Mouse (Mus musculus) heart, postnatal 0 days (tissue): Measurements from ENCODE around the gene Cldn12. TPM values are rescaled to one million over a fixed set of nuclear protein-coding genes. Genes with fewer than 3 reads are reported as not detected.

ENCODE experiments used
- ATAC-seq: fragments of 200-750 bp; cut with Nextera tagmentation; 2 replicates; pipeline ENCODE4 v1.8.0; 2017; ENCODE audit warnings: low read depth, moderate number of reproducible peaks, moderate library complexity; ENCODE audit not compliant: insufficient read depth
- DNase-seq: peaks from one replicate; pipeline ENCODE4 v3.0.0-alpha.2; 2016; ENCODE audit warnings: low spot score
- H3K27ac ChIP-seq: fragments of 300-500 bp; sonication (generic); 2 replicates; pipeline ENCODE4 v1.5.1; 2014; ENCODE audit warnings: low read depth, mild to moderate bottlenecking
- H3K27me3 ChIP-seq: fragments of 300-500 bp; sonication (generic); 2 replicates; pipeline ENCODE4 v1.6.1; 2014; ENCODE audit warnings: low read length, mixed read lengths; ENCODE audit not compliant: control insufficient read depth, insufficient read depth
- H3K36me3 ChIP-seq: fragments of 300-500 bp; sonication (generic); replicated peaks from 2 replicates; pipeline ENCODE4 v1.6.1; 2014; ENCODE audit warnings: low read length, mixed read lengths; ENCODE audit not compliant: control insufficient read depth, insufficient read depth
- H3K4me1 ChIP-seq: fragments of 300-500 bp; sonication (generic); 2 replicates; pipeline ENCODE4 v1.6.1; 2014; ENCODE audit warnings: antibody characterized with exemption; ENCODE audit not compliant: control insufficient read depth, insufficient read depth
- H3K4me2 ChIP-seq: fragments of 300-500 bp; sonication (generic); 2 replicates; pipeline ENCODE4 v1.6.1; 2014; ENCODE audit warnings: low read depth, mild to moderate bottlenecking, low read length, moderate library complexity
- H3K4me3 ChIP-seq: fragments of 300-500 bp; sonication (generic); 2 replicates; pipeline ENCODE4 v1.5.1; 2014; ENCODE audit warnings: low read depth, low read length
- H3K9ac ChIP-seq: fragments of 300-500 bp; sonication (generic); replicated peaks from 2 replicates; pipeline ENCODE4 v1.6.1; 2014; ENCODE audit warnings: low read depth, low read length, mixed read lengths
- H3K9me3 ChIP-seq: fragments of 300-500 bp; sonication (generic); replicated peaks from 2 replicates; pipeline ENCODE4 v1.6.1; 2016; ENCODE audit warnings: low read length; ENCODE audit not compliant: control insufficient read depth
- CTCF ChIP-seq: IDR thresholded peaks from 2 replicates; pipeline ENCODE4 v1.5.1; 2016; ENCODE audit warnings: antibody characterized with exemption, control low read depth, low read depth
- EP300 ChIP-seq: IDR thresholded peaks from 2 replicates; pipeline ENCODE4 v1.6.1; 2016; ENCODE audit warnings: antibody characterized with exemption, low read depth
- whole genome bisulfite sequencing: fragments of 180-500 bp; shearing (Covaris S2); extraction: QIAGEN DNeasy Blood & Tissue Kit; methylation state at CpG from one replicate; pipeline ENCODE4 v1.1.7; 2014; 5-methylcytosine and 5-hydroxymethylcytosine counted together
- polyA plus RNA-seq: library from polyadenylated mRNA; unstranded; fragments of >200 nt; fragmentation: Nextera tagmentation; extraction: Ambion mirVana; gene quantifications from 2 replicates; pipeline ENCODE4 v1.2.1, GENCODE M21; 2015
- total RNA-seq: library from RNA; depleted of rRNA; stranded (reverse); fragments of >200 nt; gene quantifications from 2 replicates; pipeline ENCODE4 v1.2.3, GENCODE M21; 2014; ENCODE audit warnings: low replicate concordance

Cldn12 gene
- total and polyA plus RNA-seq, 2 experiments from 2014 or later: 12.6 to 16.8 TPM

DNA sequence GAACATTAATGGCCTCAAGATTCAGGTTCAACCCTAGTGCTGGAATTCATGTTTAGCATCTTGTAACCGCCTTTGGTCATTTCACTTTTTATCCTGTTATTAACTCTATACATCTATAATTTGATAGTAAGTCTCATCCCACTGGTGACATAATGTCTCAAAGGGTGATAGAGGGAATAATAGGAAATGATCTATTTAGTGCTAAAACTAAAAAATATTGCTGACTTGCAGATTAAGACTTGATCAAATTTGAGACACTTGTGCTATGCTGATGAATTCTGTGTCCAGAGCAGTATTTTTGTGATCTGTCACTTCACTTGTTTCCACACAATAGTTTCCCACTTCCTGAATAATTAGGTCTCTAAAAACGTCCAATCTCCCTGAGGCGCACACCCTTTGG, 3.4 kb downstream of the Cldn12 start:
- TF ChIP-seq EP300 (no peak), CTCF (no peak)
- Histone ChIP-seq H3K9me3 (no peaks in the 10 kb centered on the region), H3K9ac (no peak overlapping the region), H3K4me2 (no peak overlapping the region), H3K36me3 (peaks cover 25% of the 10 kb centered on the region), H3K27me3 (no peaks in the 10 kb centered on the region), H3K4me1 (peaks cover 6% of the 10 kb centered on the region), H3K27ac (no peak overlapping the region), H3K4me3 (no peak overlapping the region)
- ATAC-seq: no peak
- WGBS: 80% methylated on average over 3 of the region's 3 CpGs
- no peak for DNase-seq

DNA sequence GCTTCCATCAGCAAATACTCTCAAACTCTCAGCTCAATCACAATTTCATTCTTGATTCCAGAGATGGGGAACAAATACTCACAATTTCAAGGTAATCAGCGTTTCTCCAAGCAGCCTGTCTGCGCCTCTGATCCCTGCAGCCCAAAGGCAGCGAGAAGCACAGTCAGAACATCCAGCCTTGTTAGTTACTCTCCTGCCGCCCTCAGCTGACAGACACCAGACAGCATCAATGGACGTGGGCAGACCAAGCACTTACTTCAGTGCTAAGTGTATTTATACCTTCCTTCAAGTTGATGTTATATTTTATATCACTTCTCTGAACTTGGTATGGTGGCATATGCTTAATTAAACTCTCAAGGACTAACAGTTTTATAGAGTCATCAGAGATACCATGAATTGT, 3.8 kb downstream of the Cldn12 start:
- Histone ChIP-seq H3K4me2 (no peak overlapping the region), H3K9ac (no peak overlapping the region), H3K36me3 (peaks cover 25% of the 10 kb centered on the region), H3K4me1 (peaks cover 6% of the 10 kb centered on the region), H3K27ac (0 out of 2 replicates have a peak overlapping the region, but pooled peaks have one; percentile 8), H3K9me3 (no peaks in the 10 kb centered on the region), H3K27me3 (no peaks in the 10 kb centered on the region), H3K4me3 (no peak overlapping the region)
- no peak for ATAC-seq
- 45% methylated on average over 5 of the region's 5 CpGs for WGBS
- TF ChIP-seq CTCF (no peak), EP300 (no peak)
- DNase-seq: no peak

DNA sequence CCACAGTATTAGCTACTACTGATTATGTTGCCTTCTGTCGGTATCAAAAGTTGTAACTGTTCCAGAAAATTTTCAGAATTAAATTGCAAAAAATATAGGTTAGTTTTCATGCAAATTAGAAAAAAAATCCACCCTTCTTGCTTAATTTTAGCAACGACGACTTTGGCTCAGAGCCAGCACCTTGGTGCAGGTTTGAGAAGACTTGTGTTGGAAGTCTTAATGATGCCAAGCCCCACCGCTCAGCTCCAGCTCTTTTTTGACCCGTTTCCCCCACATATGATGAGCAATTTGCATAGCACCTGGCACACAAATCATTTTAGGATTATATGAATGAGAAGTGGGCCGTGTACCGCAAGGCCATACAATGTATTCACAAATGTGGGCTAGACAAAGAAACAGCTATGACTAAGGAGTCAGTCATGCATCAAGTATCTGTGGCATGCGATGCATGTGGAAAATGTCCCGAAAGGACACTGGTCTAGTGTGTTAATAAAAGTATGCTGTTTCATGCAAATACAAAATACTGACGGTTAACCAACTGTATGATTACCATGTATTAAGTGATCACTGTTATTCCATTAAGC, 4.4 kb downstream of the Cldn12 start:
- TF ChIP-seq CTCF: no peak
- no peak for TF ChIP-seq EP300
- H3K27me3 ChIP-seq: no peaks in the 10 kb centered on the region
- no peaks in the 10 kb centered on the region for H3K9me3 ChIP-seq
- WGBS: 51% methylated on average over 10 of the region's 10 CpGs
- no peak overlapping the region for H3K4me3 ChIP-seq
- DNase-seq: no peak
- ATAC-seq: no peak
- no peak overlapping the region for H3K9ac ChIP-seq
- H3K4me1 ChIP-seq: peaks cover 6% of the 10 kb centered on the region
- H3K36me3 ChIP-seq: peaks cover 25% of the 10 kb centered on the region
- no peak overlapping the region for H3K27ac ChIP-seq
- no peak overlapping the region for H3K4me2 ChIP-seq

DNA sequence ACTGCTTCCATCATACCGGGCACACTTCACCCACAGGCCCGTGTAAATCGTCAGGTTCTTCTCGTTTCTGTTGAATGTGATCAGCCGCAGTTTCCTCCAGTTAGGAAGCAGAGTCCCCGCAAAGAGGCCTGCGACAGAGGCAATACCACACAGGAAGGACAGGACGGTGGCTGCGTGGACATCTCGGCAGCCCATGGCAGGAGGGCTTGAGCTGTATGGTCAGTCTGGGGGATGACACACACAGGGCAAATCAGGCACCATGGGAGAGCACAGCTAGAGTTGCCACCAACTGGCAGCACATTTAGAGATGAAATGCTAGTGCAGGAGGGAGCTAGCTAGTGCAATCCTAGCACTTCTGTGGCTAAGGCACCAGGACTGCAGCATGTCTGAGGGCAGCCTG, 6.5 kb downstream of the Cldn12 start:
- Histone ChIP-seq H3K4me1 (peaks cover 6% of the 10 kb centered on the region), H3K9me3 (no peaks in the 10 kb centered on the region), H3K27me3 (no peaks in the 10 kb centered on the region), H3K9ac (no peak overlapping the region), H3K36me3 (peaks cover 29% of the 10 kb centered on the region), H3K4me2 (no peak overlapping the region), H3K4me3 (no peak overlapping the region), H3K27ac (no peak overlapping the region)
- no peak for DNase-seq
- WGBS: 85% methylated on average over 10 of the region's 10 CpGs
- TF ChIP-seq CTCF (no peak), EP300 (no peak)
- no peak for ATAC-seq

DNA sequence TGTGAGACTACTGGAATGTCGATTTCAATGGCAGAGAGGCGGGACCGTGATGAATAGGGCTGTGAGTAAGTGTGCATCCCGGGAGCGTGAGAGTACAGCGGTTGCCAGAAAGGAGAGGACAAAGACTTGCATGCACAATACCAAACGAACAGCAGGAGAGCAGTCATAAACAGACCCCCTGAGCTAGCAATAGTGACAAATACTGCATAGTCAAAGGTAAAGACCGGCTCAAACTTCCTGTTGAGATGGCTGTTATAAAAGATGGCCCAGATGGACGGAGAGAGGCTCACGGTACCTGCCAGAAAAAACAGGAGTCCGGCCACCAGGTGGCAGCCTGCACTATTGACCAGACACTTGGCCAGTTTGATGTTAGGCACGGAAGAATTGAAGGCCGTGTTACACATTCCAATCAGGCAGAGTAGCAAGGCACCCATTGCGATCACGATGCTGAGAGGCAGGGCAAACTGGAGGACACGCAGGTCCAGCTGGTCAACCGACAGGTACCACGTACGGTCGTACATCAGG, 7.0 kb downstream of the Cldn12 start:
- H3K9me3 ChIP-seq: no peaks in the 10 kb centered on the region
- no peak overlapping the region for H3K4me3 ChIP-seq
- H3K4me1 ChIP-seq: peaks cover 6% of the 10 kb centered on the region
- no peak overlapping the region for H3K9ac ChIP-seq
- TF ChIP-seq EP300: no peak
- peak; percentile 66 for TF ChIP-seq CTCF
- peaks cover 29% of the 10 kb centered on the region for H3K36me3 ChIP-seq
- 56% methylated on average over 20 of the region's 20 CpGs for WGBS
- peak; percentile 42 for DNase-seq
- H3K27ac ChIP-seq: no peak overlapping the region
- no peaks in the 10 kb centered on the region for H3K27me3 ChIP-seq
- ATAC-seq: no peak
- H3K4me2 ChIP-seq: no peak overlapping the region

DNA sequence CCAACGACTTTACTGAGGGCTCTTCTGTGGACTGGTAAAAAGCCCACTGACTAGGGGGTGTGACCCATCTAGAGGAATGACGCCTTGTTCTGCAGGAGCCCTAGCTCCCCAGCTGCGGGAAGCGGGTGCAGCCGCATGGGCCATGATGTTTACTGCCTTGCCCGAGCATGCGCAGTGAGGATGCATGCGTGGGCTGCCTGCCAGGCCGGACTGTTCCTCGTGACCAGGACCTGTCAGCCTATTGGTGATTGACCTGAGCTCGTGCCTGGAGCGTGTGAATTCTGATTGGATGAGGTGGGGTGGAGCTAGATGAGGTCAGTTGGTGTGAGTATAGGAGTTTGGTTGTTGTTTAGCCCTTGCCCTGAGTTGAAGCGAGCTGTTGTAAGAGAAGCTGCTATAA, 10.3 kb downstream of the Cldn12 start:
- H3K9me3 ChIP-seq: no peaks in the 10 kb centered on the region
- no peak overlapping the region for H3K4me2 ChIP-seq
- DNase-seq (no peak), ATAC-seq (no peak)
- H3K4me1 ChIP-seq: no peaks in the 10 kb centered on the region
- H3K27ac ChIP-seq: no peak overlapping the region
- 87% methylated on average over 13 of the region's 13 CpGs for WGBS
- H3K4me3 ChIP-seq: no peak overlapping the region
- no peak overlapping the region for H3K9ac ChIP-seq
- TF ChIP-seq CTCF (no peak), EP300 (no peak)
- H3K36me3 ChIP-seq: peaks cover 23% of the 10 kb centered on the region
- H3K27me3 ChIP-seq: no peaks in the 10 kb centered on the region
